Mouse (Mus musculus) embryonic facial prominence, embryonic 10.5 days (tissue): ENCODE results near the gene Parvb. TPM values are rescaled to one million over a fixed set of nuclear protein-coding genes. Genes with fewer than 3 reads are reported as not detected.
A peak's percentile ranks its signal among the peaks of the same experiment; 100 is the strongest.

Source experiments
- DNase-seq: peaks from one replicate; pipeline ENCODE4 v3.0.0-alpha.2; 2017; ENCODE audit warnings: low spot score
- H3K27ac ChIP-seq: fragments of 300-500 bp; sonication (generic); replicated peaks from 2 replicates; pipeline ENCODE4 v1.5.1; 2016; ENCODE audit warnings: mild to moderate bottlenecking
- H3K27me3 ChIP-seq: fragments of 300-500 bp; sonication (generic); replicated peaks from 2 replicates; pipeline ENCODE4 v1.6.1; 2016; ENCODE audit warnings: low read depth, mild to moderate bottlenecking; ENCODE audit not compliant: poor library complexity, severe bottlenecking
- H3K36me3 ChIP-seq: fragments of 300-500 bp; sonication (generic); replicated peaks from 2 replicates; pipeline ENCODE4 v1.6.1; 2016; ENCODE audit warnings: mild to moderate bottlenecking, moderate library complexity
- H3K4me1 ChIP-seq: fragments of 300-500 bp; sonication (generic); 2 replicates; pipeline ENCODE4 v1.6.1; 2016
- H3K4me3 ChIP-seq: fragments of 300-500 bp; sonication (generic); 2 replicates; pipeline ENCODE4 v1.5.1; 2016; ENCODE audit warnings: mild to moderate bottlenecking, moderate library complexity
- H3K9me3 ChIP-seq: fragments of 300-500 bp; sonication (generic); 2 replicates; pipeline ENCODE4 v1.6.1; 2016; ENCODE audit warnings: mild to moderate bottlenecking
- WGBS: fragments of 180-500 bp; shearing (Covaris S2); methylation state at CpG from one replicate; pipeline ENCODE4 v1.1.7; 2016; 5-methylcytosine and 5-hydroxymethylcytosine counted together
- polyA plus RNA-seq: library from polyadenylated mRNA; unstranded; fragments of >200 nt; fragmentation: Nextera tagmentation; extraction: Ambion mirVana; gene quantifications from 2 replicates; pipeline ENCODE4 v1.2.1, GENCODE M21; 2016

The Parvb gene
- polyA plus RNA-seq, 1 experiment from 2014 or later: 7.1 TPM

DNA sequence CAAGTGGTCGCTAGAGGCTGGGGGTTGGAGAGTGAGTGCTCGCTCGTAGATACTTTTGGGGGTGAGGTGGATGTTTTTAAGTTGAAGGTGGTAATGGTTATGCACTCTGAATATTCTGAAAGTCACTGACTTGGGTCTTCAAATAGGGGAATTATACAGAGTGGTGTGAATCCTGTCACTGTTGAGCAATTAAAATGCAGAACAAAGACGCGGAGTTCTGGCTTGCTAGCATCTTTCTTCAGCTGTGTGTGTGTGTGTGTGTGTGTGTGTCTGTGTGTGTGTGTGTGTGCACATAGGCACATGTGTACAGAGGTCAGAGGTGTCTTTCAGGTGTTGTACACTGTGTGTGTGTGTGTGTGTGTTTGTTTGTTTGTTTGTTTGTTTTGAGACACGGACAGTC is 14.4 kb downstream of the Parvb start:
- Histone ChIP-seq H3K4me1 (peaks cover 12% of the 10 kb centered on the region), H3K27ac (no peak overlapping the region), H3K36me3 (0 out of 2 replicates have a peak, but pooled peaks cover 10% of the 10 kb centered on the region), H3K9me3 (peaks cover 6% of the 10 kb centered on the region; the same call in 1 of the 2 replicates), H3K4me3 (no peak overlapping the region), H3K27me3 (no peaks in the 10 kb centered on the region)
- 93% methylated on average over 6 of the region's 6 CpGs for WGBS
- no peak for DNase-seq

DNA sequence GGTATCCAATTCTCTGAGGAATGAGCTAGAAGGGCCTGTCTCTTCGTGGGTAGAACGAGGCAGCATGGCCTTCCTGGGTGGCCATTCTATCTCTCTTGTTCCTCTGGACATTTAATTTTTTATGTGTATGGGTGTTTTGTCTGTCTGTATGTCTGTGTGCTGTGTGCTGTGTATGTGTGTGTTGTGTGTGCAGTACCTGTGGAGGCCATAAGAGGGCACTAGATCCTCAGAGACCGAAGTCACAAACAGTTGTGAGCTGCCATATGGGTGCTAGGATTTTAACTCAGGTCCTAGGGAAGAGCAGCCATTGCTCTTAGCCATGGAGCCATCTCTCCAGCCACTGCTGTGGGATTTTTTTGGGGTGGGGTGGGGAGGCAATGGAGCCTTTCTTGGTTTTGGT is 15.5 kb downstream of the Parvb start:
- 0 out of 2 replicates have a peak, but pooled peaks cover 10% of the 10 kb centered on the region for H3K36me3 ChIP-seq
- peaks cover 12% of the 10 kb centered on the region for H3K4me1 ChIP-seq
- no peak overlapping the region for H3K27ac ChIP-seq
- no peak for DNase-seq
- no peaks in the 10 kb centered on the region for H3K27me3 ChIP-seq
- H3K4me3 ChIP-seq: no peak overlapping the region
- H3K9me3 ChIP-seq: peaks cover 6% of the 10 kb centered on the region; the same call in 1 of the 2 replicates
- WGBS: 89% methylated on average over 3 of the region's 3 CpGs

DNA sequence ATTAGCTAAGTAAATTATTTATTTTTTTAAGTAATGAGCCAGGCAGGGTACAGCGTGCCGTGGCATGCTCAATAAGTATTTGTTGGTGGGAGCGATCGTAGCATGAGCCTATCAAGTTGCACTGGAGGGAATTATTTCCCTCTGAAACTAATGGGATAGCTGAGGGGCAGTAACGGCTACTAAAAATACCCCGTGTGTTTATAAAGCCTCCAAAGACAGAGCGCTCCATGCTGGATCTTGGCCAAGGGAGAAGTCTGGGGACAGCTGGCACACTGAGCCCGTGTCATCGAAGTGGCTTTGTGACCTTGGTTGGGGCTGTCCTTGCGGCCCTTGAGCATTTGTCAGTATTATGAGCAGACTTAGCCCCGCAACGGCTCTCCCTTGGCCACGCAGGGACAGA is 19.4 kb downstream of the Parvb start:
- no peak for DNase-seq
- 62% methylated on average over 13 of the region's 13 CpGs for whole genome bisulfite sequencing
- H3K27ac ChIP-seq: peak overlapping the region; percentile 40; the same call in 1 of the 2 replicates

DNA sequence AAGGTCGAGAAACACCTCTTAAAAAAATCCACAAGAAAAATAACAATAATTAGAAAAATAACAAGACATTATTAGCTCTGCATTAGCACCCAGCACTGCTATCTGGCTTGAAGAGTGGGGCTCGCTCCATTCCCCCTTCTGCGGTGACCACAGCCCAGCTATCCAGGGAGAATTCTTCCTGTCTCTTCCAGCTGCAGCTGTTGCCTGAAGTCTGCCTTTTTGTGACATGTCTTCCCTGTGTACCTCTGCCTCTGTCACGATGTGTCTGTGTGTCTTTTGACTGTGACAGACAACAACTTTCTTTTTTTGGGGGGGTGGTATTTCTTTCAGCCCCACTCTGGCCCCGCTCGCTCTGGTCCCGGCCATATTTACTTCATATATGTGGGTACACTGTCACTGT is 20.8 kb downstream of the Parvb start:
- no peaks in the 10 kb centered on the region for H3K9me3 ChIP-seq
- peaks cover 4% of the 10 kb centered on the region; the same call in 1 of the 2 replicates for H3K27me3 ChIP-seq
- H3K4me3 ChIP-seq: no peak overlapping the region
- peaks cover 48% of the 10 kb centered on the region for H3K4me1 ChIP-seq
- no peak for DNase-seq
- H3K36me3 ChIP-seq: no peaks in the 10 kb centered on the region
- WGBS: 94% methylated on average over 7 of the region's 7 CpGs
- H3K27ac ChIP-seq: no peak overlapping the region

More for the DNA sequence above, 19.4 kb downstream of the Parvb start:
- H3K4me3 ChIP-seq: no peak overlapping the region
- H3K9me3 ChIP-seq: peaks cover 6% of the 10 kb centered on the region; the same call in 1 of the 2 replicates
- 0 out of 2 replicates have a peak, but pooled peaks cover 4% of the 10 kb centered on the region for H3K27me3 ChIP-seq
- H3K4me1 ChIP-seq: peaks cover 38% of the 10 kb centered on the region
- 0 out of 2 replicates have a peak, but pooled peaks cover 6% of the 10 kb centered on the region for H3K36me3 ChIP-seq

DNA sequence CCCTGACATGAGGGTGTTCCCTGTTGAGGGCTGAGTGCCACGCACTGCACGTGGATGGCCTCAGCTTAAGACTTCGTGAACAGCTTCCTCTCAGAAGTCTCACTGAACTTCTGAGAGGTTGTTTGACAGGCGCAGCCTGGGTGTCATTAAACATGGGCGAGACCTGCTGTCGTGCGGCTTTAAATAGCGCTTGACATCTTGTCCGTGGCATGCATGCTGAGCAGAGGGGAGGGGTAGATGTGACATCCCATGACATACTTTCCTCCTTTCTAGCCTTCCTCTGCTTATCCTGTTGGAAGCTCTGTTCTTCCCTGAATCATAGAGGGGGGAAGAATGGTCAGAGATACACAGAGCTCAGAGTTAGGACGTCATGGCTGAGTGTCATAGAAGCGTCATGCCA is 21.9 kb downstream of the Parvb start:
- peaks cover 57% of the 10 kb centered on the region for H3K4me1 ChIP-seq
- WGBS: 69% methylated on average over 11 of the region's 11 CpGs
- peaks cover 4% of the 10 kb centered on the region; the same call in 1 of the 2 replicates for H3K27me3 ChIP-seq
- no peaks in the 10 kb centered on the region for H3K9me3 ChIP-seq
- H3K4me3 ChIP-seq: no peak overlapping the region
- H3K36me3 ChIP-seq: no peaks in the 10 kb centered on the region
- H3K27ac ChIP-seq: no peak overlapping the region
- no peak for DNase-seq

DNA sequence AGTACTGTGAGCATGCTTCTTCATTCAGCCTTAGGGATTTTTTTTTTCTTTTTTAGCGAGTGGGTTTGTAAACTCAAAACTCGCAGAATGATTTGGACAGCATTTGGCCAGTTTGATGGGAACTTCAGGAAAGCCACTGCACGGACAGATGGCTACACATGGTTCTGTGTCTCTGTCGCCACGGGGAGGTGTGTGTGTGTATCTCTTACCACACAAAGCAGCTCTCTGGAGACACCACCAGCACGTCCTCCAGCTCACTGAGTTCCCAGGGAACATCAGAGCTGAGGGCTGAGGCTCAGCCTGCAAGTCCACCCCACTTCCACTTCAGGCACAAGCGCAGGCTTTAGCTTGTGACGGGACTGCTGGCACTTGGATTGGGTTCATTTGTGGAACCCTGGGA is 22.5 kb downstream of the Parvb start:
- Histone ChIP-seq H3K4me1 (peaks cover 62% of the 10 kb centered on the region), H3K27me3 (peaks cover 5% of the 10 kb centered on the region; the same call in 1 of the 2 replicates), H3K9me3 (no peaks in the 10 kb centered on the region), H3K36me3 (no peaks in the 10 kb centered on the region), H3K27ac (peak overlapping the region; percentile 35; the same call in 1 of the 2 replicates), H3K4me3 (no peak overlapping the region)
- no peak for DNase-seq
- WGBS: 81% methylated on average over 8 of the region's 8 CpGs

DNA sequence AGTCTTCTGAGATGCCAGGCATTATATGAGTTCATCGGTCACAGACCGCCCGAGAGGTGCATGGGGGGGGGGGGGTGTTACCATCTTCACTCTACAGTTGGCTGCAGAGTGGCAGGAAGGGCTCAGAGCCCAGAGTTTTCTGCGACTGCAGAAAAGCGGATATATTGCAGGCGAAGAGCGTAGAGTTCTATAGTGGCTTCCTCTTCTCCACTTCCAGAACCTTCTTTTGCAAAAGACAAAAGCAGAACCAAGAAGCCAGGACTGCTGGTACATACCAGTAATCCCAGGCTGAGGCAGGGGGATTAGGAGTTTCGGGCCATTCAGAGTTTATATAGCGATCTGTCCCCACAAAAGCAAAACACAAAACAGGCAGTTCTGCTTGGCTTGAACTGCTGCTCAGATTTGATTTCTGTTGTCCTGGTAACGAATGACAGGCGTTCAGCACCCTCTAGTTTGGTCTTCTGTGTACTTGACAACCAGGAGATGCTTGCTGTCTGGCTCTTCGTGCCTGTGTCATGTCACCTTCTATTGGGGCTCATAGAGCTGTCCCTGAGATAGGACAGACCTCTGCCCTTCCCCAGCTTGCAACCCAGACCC is 24.5 kb downstream of the Parvb start:
- H3K36me3 ChIP-seq: no peaks in the 10 kb centered on the region
- no peaks in the 10 kb centered on the region for H3K9me3 ChIP-seq
- H3K27me3 ChIP-seq: peaks cover 9% of the 10 kb centered on the region; the same call in 1 of the 2 replicates
- no peak overlapping the region for H3K27ac ChIP-seq
- 86% methylated on average over 12 of the region's 12 CpGs for WGBS
- no peak for DNase-seq
- no peak overlapping the region for H3K4me3 ChIP-seq
- H3K4me1 ChIP-seq: peaks cover 74% of the 10 kb centered on the region

DNA sequence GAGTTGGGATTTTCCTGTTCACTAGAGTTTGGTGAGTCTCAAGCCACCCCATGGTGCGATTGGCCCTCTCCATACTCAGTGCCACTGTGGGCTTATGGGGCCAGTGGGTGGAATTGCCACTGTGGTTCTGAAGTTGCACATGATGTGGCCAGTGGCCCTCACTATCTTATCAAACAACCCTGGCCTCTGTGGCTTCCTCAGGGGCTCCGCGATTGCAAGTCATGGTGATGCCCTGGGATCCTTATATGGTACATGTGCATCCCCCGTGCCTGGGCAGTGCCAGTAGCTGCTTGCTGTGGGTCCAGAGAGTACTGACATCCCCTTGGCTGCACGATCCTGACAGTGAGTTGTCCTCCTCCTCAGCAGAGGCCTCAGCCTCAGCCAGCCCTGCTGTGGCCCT is 25.0 kb downstream of the Parvb start:
- Histone ChIP-seq H3K36me3 (no peaks in the 10 kb centered on the region), H3K27me3 (peaks cover 9% of the 10 kb centered on the region; the same call in 1 of the 2 replicates), H3K27ac (no peak overlapping the region), H3K4me3 (no peak overlapping the region), H3K4me1 (peaks cover 69% of the 10 kb centered on the region), H3K9me3 (no peaks in the 10 kb centered on the region)
- 93% methylated on average over 5 of the region's 5 CpGs for WGBS
- DNase-seq: no peak

DNA sequence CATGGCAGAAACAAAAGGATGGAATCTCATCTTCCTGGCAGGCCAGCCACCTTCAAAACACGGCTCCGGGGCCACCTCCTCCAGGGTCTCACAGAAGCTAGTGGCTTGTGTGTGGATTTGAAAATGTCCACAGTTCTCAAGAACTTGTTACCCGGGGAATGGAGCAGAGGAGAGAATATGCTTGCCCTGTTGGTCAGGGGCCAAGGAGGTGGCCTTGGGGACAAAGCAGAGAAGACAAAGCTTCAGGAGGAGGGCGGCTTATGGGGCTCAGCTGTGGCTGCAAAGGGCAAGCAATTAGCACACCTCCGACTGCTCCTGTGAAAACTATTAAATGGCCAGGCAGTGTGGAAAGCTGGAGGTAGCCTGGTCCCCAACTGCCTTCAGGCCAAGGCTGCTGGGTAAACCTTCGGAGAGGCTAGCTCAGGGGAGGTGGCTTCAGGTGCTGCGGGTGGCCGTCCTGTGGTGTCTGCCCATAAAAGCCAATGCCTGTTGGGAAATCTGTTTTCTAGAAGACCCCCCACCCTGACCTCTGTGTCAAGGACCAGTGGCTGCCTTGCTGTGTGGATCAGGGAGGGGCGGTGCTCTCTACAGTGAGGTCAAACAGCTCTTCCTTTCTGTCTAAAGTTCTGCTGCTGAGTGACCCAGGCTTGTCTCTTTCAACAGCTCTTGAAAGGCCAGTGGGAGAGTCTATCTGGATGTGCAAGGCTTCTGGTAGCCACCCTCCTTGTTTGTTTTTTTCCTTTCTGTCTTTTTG is 26.9 kb downstream of the Parvb start:
- H3K27ac ChIP-seq: peak overlapping the region; percentile 55; the same call in 1 of the 2 replicates
- WGBS: 62% methylated on average over 9 of the region's 9 CpGs
- H3K4me3 ChIP-seq: no peak overlapping the region
- H3K27me3 ChIP-seq: peaks cover 9% of the 10 kb centered on the region; the same call in 1 of the 2 replicates
- DNase-seq: no peak
- H3K4me1 ChIP-seq: peaks cover 67% of the 10 kb centered on the region
- H3K36me3 ChIP-seq: no peaks in the 10 kb centered on the region
- no peaks in the 10 kb centered on the region for H3K9me3 ChIP-seq

DNA sequence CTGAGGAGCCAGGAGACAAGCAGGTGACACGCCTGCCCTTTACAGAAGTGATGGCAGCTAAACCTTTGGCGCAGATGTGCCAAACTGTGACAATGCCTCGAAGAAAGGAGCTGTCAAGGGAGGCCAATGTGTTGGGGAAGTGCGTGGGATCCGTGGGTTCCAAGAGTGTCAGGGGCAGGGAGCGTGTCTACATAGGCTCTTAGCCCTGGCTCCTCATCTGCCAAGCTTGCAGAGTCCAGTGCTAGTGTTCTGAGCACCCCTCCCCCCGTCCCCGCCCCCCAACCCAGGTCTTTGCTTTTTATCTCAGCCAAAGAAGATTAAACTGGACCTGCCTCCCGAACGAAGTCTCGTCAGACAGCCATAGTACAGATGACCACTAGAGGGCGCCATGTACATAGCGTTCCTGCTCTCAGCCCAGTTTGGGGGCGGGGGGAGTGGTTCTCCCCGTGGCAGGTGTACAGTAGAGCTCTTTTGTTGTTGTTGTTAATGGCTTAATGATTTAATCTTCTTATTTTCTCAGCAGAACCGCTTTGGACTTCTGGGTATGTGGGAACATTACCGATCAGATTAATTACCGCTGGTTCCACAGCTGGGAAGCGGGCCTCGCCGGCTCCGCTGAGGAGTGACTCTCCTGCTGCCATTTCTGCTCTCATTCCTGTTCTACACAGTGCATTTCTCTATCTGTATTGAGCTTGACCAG is 28.4 kb downstream of the Parvb start:
- Histone ChIP-seq H3K4me3 (no peak overlapping the region), H3K27me3 (peaks cover 9% of the 10 kb centered on the region; the same call in 1 of the 2 replicates), H3K27ac (no peak overlapping the region), H3K9me3 (no peaks in the 10 kb centered on the region), H3K36me3 (no peaks in the 10 kb centered on the region), H3K4me1 (peaks cover 64% of the 10 kb centered on the region)
- 35% methylated on average over 22 of the region's 22 CpGs for WGBS
- peak; percentile 81 for DNase-seq

DNA sequence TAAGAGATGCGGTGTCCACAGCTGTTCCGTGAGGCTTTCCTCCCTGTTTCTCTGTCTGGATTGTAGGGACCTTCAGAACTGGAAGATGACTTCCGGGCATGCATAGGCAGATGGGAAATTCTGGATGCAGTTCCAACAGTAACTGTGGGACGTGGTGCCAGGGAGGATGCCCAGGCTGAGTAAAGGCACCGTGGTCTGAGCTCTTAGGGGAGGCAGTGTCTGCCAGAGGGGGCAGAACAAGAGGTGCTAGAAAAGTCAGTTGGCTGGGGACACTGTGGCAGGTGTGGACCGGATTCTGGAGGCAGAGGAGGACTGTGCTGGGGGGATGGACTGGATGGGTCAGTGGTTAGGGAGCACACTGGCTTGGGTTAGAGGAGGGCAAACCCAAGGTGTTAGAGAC is 30.8 kb downstream of the Parvb start:
- Histone ChIP-seq H3K4me1 (peaks cover 53% of the 10 kb centered on the region), H3K27me3 (peaks cover 5% of the 10 kb centered on the region; the same call in 1 of the 2 replicates), H3K9me3 (no peaks in the 10 kb centered on the region), H3K27ac (no peak overlapping the region), H3K36me3 (peaks cover 6% of the 10 kb centered on the region; the same call in 1 of the 2 replicates), H3K4me3 (no peak overlapping the region)
- no peak for DNase-seq
- WGBS: 94% methylated on average over 6 of the region's 6 CpGs

DNA sequence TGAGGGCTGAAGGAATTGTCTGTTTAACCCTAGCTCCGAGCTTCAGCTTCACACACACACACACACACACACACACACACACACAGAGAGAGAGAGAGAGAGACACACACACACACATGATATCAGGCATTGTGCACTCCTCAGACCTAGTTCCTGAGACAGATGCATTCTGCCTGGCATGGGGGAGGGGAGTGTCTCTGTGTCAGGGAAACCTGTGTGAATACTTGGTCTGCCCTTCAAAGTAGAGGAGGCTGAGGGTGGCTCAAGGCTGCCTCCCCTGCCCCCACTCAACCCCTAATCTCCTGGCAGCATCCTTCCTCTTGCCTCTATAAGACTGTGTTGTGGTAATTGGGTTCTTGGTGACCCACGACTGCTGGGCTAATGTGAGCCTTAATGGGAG is 31.7 kb downstream of the Parvb start:
- DNase-seq: no peak
- Histone ChIP-seq H3K27ac (no peak overlapping the region), H3K27me3 (peaks cover 5% of the 10 kb centered on the region; the same call in 1 of the 2 replicates), H3K36me3 (peaks cover 6% of the 10 kb centered on the region; the same call in 1 of the 2 replicates), H3K4me1 (peaks cover 46% of the 10 kb centered on the region), H3K4me3 (no peak overlapping the region), H3K9me3 (no peaks in the 10 kb centered on the region)
- WGBS: 53% methylated on average over 2 of the region's 2 CpGs
